Mouse (Mus musculus) c-Kit-negative CD71-positive TER-119-positive erythroid progenitor cells, embryonic 14.5 days (primary cell): ENCODE data around the gene Tcea2.

ENCODE experiments used
- DNase-seq: peaks from one replicate; pipeline ENCODE4 v3.0.0-alpha.2; 2013; ENCODE audit warnings: low read depth, low spot score

Tcea2 gene

GRCm38 (mm10) chr2:181713749-181714148, 33.6 kb downstream of the Tcea2 start:
- DNase-seq = no peak

- no peak for DNase-seq
Measured at GRCm38 (mm10) chr2:181714903-181715326, 34.8 kb downstream of the Tcea2 start, which contains the start of gene Oprl1. Gene Oprl1 (plus strand): TSS chr2:181715016.

GRCm38 (mm10) chr2:181715382-181715781, 35.3 kb downstream of the Tcea2 start:
- DNase-seq = no peak

GRCm38 (mm10) chr2:181716991-181717390, 36.9 kb downstream of the Tcea2 start:
- no peak for DNase-seq

GRCm38 (mm10) chr2:181720061-181720460, 40.0 kb downstream of the Tcea2 start:
- no peak for DNase-seq

GRCm38 (mm10) chr2:181721200-181721599, 41.1 kb downstream of the Tcea2 start:
- DNase-seq = no peak

- no peak for DNase-seq
Measured at GRCm38 (mm10) chr2:181722213-181722612, 42.1 kb downstream of the Tcea2 start.

GRCm38 (mm10) chr2:181727659-181728262, 47.7 kb downstream of the Tcea2 start:
- no peak for DNase-seq

GRCm38 (mm10) chr2:181730051-181730450, 49.9 kb downstream of the Tcea2 start:
- DNase-seq = no peak
